Mouse (Mus musculus): ENCODE results near the gene Ccnjl. TPM values are rescaled to one million over a fixed set of nuclear protein-coding genes. Genes with fewer than 3 reads are reported as not detected.

The Ccnjl gene
- polyA plus RNA-seq, 1 experiment = 3.3 TPM

DNA sequence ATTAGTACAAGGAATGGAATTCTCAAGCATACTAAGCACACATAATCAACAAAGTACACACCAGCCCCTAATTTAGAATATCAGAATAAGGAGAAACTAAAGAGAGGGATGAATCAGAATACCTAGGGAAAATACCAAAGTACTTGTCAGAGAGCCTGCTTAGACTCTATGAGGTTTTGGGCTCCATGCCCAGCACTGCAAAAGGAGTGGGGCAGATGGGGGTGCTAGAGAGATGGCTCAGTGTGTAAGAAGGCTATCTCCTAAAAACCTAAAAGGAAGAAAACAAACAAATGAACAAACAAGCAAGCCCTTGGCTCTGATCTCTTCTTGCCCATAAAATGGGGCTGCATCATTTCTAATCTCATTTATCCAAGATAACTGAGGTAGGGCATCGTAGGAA lies 95.8 kb downstream of the Ccnjl start:
- DNase-seq (ENCODE audit: low spot score) = no peak

DNA sequence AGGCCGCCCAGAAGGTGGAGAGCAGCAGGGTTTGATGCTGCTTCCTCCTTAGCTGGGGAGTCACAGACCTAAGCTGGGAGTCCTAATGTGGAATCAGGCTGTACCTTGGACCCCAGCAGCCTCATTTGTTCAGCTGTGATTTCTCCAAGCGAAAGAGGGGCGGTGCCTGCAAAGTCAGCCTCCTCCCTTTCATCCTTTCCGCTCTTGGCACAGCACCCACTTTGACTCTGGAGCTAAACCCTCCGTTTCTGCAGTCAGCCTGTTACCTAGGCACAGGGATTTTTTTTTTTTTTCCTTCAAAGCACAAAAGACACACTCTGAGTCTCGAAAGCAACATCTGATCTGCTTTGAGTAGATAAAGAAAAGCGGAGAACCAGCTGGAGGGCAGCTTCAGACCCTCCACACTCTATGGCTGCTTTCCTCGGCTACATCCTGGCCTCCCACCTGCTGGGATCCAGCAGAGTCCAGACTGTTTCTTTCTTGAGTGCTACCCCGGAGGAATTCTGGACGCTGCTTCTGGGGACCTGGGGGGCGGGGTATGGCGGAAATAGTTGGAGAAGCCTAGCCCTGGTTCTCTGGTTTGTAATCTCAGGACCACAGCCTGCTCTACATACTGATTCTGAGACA lies 97.8 kb downstream of the Ccnjl start:
- DNase-seq (ENCODE audit: low spot score) = no peak

DNA sequence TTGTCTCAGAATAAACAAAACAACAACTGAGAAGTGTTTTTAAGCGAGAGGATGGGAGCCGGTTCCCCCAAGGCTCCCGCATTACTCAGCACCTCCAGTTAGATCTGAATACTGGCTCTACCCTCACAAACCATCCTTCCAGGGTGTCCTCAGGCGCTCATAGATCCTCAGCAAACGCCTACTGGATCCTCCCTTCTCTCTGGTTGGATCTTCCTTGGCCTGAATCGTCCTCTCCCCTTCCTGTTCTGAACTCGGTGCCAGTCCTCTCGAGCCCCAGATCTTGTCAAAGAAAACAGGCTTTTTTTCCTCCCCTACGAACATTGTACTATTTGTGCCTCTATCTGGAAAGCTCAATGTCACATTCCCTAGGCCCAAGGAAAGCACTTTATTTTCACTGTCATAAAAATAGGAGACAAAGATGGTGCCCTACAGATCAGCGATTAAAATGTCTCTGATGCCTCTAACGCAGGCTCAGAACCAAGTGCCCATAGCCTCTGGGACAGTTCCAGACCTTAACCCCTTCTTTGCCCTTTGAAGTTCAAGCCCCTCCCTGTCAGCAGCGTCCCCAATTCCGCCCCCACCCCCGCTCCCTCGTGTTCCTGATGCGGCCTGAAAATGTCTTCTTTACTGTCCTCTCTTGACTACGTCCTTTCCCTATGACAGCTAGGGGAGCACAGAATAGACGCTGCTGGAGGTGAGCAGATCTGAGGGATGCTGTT lies 98.5 kb downstream of the Ccnjl start:
- no peak for DNase-seq (ENCODE audit: low spot score)

DNA sequence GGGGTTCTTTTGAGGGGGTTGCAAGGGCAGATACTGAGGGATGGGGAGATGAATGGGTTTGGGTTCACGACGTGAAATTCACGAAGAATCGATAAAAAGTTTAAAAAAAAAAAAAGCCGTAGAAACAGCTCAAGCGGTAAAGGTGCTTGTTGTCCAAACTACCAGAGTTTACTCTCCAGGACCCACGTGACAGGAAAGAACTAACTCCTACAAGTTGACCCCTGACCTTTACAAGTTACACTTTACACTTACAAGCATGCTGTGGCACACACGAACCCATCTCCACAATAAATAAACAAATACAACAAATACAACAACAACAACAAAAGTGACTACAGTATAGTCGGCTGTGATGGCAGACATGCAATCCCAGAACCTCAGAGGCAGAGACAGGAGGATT lies 103.1 kb downstream of the Ccnjl start:
- DNase-seq (ENCODE audit: low spot score) = no peak

DNA sequence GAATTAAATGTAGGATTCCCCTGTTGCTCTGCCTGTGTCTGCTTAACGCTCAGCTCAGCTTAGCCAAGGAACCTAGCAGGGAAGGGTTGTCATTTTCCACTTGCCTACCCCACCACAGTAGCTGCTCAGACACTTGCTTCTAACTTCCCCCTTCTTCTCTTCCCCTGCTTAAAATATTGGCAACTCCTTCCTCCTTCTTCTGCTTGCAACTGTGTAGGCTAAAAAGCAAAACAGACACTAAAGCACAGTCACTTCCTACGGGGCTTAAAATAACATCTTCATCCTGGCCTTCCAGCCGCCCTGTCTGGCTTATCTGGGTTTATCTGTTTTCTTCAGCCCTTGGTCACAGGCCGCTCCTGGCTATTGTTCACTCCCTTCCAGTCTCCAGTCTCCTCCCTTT lies 104.0 kb downstream of the Ccnjl start:
- DNase-seq (ENCODE audit: low spot score) = no peak

DNA sequence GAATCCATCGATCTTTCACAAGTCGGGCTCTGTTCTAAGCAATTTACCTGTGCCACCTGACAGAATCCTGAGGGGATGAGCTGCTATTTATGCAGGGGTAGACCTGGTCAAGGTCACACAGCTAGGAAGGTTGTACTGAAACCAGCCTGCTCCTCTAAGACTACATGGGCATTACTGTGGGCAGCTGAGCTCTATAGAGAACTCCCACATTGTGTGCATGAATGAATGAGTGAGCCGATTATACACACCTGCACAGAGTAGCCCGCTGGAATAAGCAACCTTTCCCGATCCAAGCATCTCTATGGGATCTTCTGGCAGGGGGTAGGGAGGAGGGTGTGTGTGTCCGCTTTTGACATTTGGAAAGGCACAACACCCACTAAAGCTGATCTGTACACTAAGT lies 104.6 kb downstream of the Ccnjl start:
- DNase-seq (ENCODE audit: low spot score) = no peak

DNA sequence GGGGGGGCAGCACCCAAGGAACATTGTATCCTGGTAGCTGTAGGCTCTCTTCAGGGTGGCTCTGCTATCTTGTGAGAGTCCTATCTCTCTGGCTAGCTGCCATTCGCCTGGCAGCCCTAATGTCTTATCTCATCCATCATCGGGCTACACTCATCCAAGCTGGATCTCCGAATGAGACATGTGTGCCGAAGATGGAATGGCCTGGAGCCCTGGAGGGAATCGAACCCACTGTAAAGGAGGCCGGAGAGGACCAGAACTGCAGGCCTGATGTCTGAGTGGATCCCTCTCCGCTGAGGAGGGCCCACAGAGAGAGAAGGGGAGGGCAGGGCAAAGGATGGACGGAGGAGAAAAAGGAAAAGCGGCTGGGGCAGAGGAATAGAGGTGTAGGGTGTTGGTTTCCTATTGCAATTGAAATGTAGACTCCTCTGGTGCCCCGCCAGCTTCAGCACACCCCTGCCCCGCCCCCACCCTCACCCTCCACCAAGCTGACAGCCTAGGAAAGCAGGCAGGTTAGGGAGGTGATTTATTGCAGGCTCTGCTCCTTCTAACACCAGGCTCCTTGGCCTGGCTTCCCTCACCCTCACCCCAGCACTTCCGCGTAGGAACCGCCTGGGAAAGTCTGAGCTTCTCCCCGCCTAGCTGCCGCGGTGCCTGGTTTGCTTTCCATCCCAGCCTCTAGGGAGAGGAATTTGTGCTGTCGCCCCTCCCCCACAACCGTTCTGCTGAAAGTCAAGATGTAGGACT lies 105.2 kb downstream of the Ccnjl start:
- no peak for DNase-seq (ENCODE audit: low spot score)

Other genes starting within 250 kb of the Ccnjl start
- gene Pttg1, start 102.5 kb upstream of the Ccnjl start, polyA plus RNA-seq (2012; rRNA removed) = 126 and 144 TPM in 2 replicates
- gene Slu7, start 95.0 kb upstream of the Ccnjl start, polyA plus RNA-seq (2012; rRNA removed) = 10.0 and 21.3 TPM in 2 replicates
- gene C1qtnf2, start 54.5 kb upstream of the Ccnjl start, polyA plus RNA-seq (2012; rRNA removed) = 47.2 and 53.2 TPM in 2 replicates
- 0.50 and 0.55 TPM in 2 replicates for gene 4933415A04Rik, start 58.3 kb downstream of the Ccnjl start, polyA plus RNA-seq (2012; rRNA removed)
- 1.6 and 3.0 TPM in 2 replicates for gene Fabp6, start 72.8 kb downstream of the Ccnjl start, polyA plus RNA-seq (2012; rRNA removed)
- gene Pwwp2a, start 153.2 kb downstream of the Ccnjl start, polyA plus RNA-seq (2012; rRNA removed) = 25.2 and 25.5 TPM in 2 replicates
- 53.4 and 57.0 TPM in 2 replicates for gene Ttc1, start 219.2 kb downstream of the Ccnjl start, polyA plus RNA-seq (2012; rRNA removed)